Comparison of ENCODE assay signal across 22 mouse cellular contexts in genomic region chr9:6891331-6891730, GRCm38 (mm10).
DNase-seq lines count a peak whose midpoint lies in the region; ATAC-seq and TF ChIP-seq lines count a peak whose summit lies in the region.
"Had no signal": no experiment of that assay in that cellular context is flagged by ENCODE, and none has a peak within 500 bp of the region (broad histone marks: within the 10 kb centered on the region; RNA-seq: fewer than 3 reads in every experiment).

No protein-coding gene starts in this region.

- no peaks in the 10 kb centered on the region for H3K27me3 ChIP-seq in kidney, adult 2 months (replicated peaks; ENCODE audit: control insufficient read depth, insufficient read depth, low read length)
- no peaks in the 10 kb centered on the region for H3K27me3 ChIP-seq in liver, adult 2 months (ENCODE audit: control insufficient read depth, insufficient read depth, low read length)
- no peaks in the 10 kb centered on the region for H3K27me3 ChIP-seq in liver, embryonic 12.5 days (replicated peaks)
- H3K27me3 ChIP-seq in liver, postnatal 0 days (ENCODE audit: insufficient read depth, low read length), result no peaks in the 10 kb centered on the region
- no peaks in the 10 kb centered on the region for H3K27me3 ChIP-seq in liver, embryonic 11.5 days (replicated peaks; ENCODE audit: control insufficient read depth, insufficient read depth, low read length)
- H3K27me3 ChIP-seq: embryonic facial prominence, embryonic 13.5 days; embryonic facial prominence, embryonic 15.5 days; forebrain, embryonic 12.5 days had no signal

- TF ChIP-seq POLR2A in kidney, adult 2 months (IDR thresholded peaks at IDR 0.05; ENCODE audit: low read depth, low read length), result no peak
- no peak for TF ChIP-seq POLR2A in liver, adult 2 months (IDR thresholded peaks at IDR 0.05; ENCODE audit: extremely low read depth, insufficient read depth, low read length)

- H3K36me3 ChIP-seq in kidney, adult 2 months (ENCODE audit: control insufficient read depth, insufficient read depth, low read length), result no peaks in the 10 kb centered on the region
- H3K36me3 ChIP-seq in liver, adult 2 months (ENCODE audit: control insufficient read depth, insufficient read depth, low read length), result no peaks in the 10 kb centered on the region
- no peaks in the 10 kb centered on the region for H3K36me3 ChIP-seq in liver, embryonic 12.5 days
- H3K36me3 ChIP-seq in liver, postnatal 0 days (replicated peaks; ENCODE audit: insufficient read depth, low read length), result no peaks in the 10 kb centered on the region
- no peaks in the 10 kb centered on the region for H3K36me3 ChIP-seq in liver, embryonic 11.5 days (ENCODE audit: control insufficient read depth, insufficient read depth, low read length)
- H3K36me3 ChIP-seq: embryonic facial prominence, embryonic 13.5 days; embryonic facial prominence, embryonic 15.5 days; forebrain, embryonic 10.5 days; forebrain, embryonic 12.5 days had no signal

- H3K4me1 ChIP-seq in kidney, adult 2 months (ENCODE audit: control insufficient read depth, insufficient read depth, low read length), result no peaks in the 10 kb centered on the region
- H3K4me1 ChIP-seq in liver, adult 2 months (ENCODE audit: control insufficient read depth, insufficient read depth, low read length), result peaks cover 4% of the 10 kb centered on the region; the same call in 1 of the 2 replicates
- no peaks in the 10 kb centered on the region for H3K4me1 ChIP-seq in liver, embryonic 12.5 days
- no peaks in the 10 kb centered on the region for H3K4me1 ChIP-seq in liver, postnatal 0 days (ENCODE audit: insufficient read depth)
- H3K4me1 ChIP-seq in liver, embryonic 11.5 days (replicated peaks; ENCODE audit: control insufficient read depth, insufficient read depth, low read length), result no peaks in the 10 kb centered on the region
- H3K4me1 ChIP-seq: embryonic facial prominence, embryonic 13.5 days; embryonic facial prominence, embryonic 15.5 days; forebrain, embryonic 10.5 days; forebrain, embryonic 12.5 days had no signal

- H3K9me3 ChIP-seq in liver, embryonic 12.5 days (replicated peaks), result no peaks in the 10 kb centered on the region
- H3K9me3 ChIP-seq in liver, postnatal 0 days (ENCODE audit: low read length), result no peaks in the 10 kb centered on the region
- no peaks in the 10 kb centered on the region for H3K9me3 ChIP-seq in liver, embryonic 11.5 days (ENCODE audit: control insufficient read depth, low read length)
- H3K9me3 ChIP-seq: embryonic facial prominence, embryonic 13.5 days; embryonic facial prominence, embryonic 15.5 days; forebrain, embryonic 10.5 days; forebrain, embryonic 12.5 days had no signal

- H3K27ac ChIP-seq in kidney, adult 2 months (ENCODE audit: insufficient read depth, low read depth, low read length), result no peak overlapping the region
- no peak overlapping the region for H3K27ac ChIP-seq in liver, adult 2 months (replicated peaks; ENCODE audit: insufficient read depth, low read depth, low read length)
- no peak overlapping the region for H3K27ac ChIP-seq in liver, embryonic 12.5 days
- H3K27ac ChIP-seq in liver, postnatal 0 days (ENCODE audit: low read depth), result no peak overlapping the region
- H3K27ac ChIP-seq in liver, embryonic 11.5 days (ENCODE audit: low read depth, low read length), result no peak overlapping the region
- H3K27ac ChIP-seq: embryonic facial prominence, embryonic 13.5 days; embryonic facial prominence, embryonic 15.5 days; forebrain, embryonic 10.5 days; forebrain, embryonic 12.5 days had no signal

- TF ChIP-seq EP300 in liver, postnatal 0 days (IDR thresholded peaks at IDR 0.05; ENCODE audit: low read depth), result no peak

- H3K9ac ChIP-seq in liver, adult 2 months (ENCODE audit: low read depth, low read length), result no peak overlapping the region
- no peak overlapping the region for H3K9ac ChIP-seq in liver, embryonic 12.5 days
- no peak overlapping the region for H3K9ac ChIP-seq in liver, postnatal 0 days (replicated peaks)
- no peak overlapping the region for H3K9ac ChIP-seq in liver, embryonic 11.5 days (ENCODE audit: low read depth, low read length)
- H3K9ac ChIP-seq: embryonic facial prominence, embryonic 13.5 days; embryonic facial prominence, embryonic 15.5 days; forebrain, embryonic 12.5 days had no signal

- no peak for ATAC-seq in liver, embryonic 12.5 days
- ATAC-seq in liver, postnatal 0 days, result peak; percentile 67
- ATAC-seq in liver, embryonic 11.5 days (replicated peaks; ENCODE audit: low FRiP score), result no peak
- ATAC-seq: forebrain, embryonic 14.5 days had no signal

- no peaks in the 10 kb centered on the region for H3K79me2 ChIP-seq in liver, adult 2 months (ENCODE audit: control insufficient read depth, insufficient read depth, low read length)

- no peak for TF ChIP-seq CTCF in kidney, adult 2 months (conservative IDR thresholded peaks at IDR 0.05; ENCODE audit: insufficient read depth, insufficient read length, low read depth, low read length)
- TF ChIP-seq CTCF in liver, adult 2 months (IDR thresholded peaks at IDR 0.05; ENCODE audit: low read depth, low read length), result no peak
- no peak for TF ChIP-seq CTCF in liver, postnatal 0 days (IDR thresholded peaks at IDR 0.05; ENCODE audit: low read depth)

- no peak overlapping the region for H3K4me3 ChIP-seq in kidney, adult 2 months (ENCODE audit: insufficient read depth, low read depth, low read length)
- H3K4me3 ChIP-seq in liver, adult 2 months (ENCODE audit: insufficient read depth, low read depth, low read length), result no peak overlapping the region
- H3K4me3 ChIP-seq in liver, embryonic 12.5 days, result no peak overlapping the region
- H3K4me3 ChIP-seq in liver, postnatal 0 days (ENCODE audit: low read depth, low read length), result no peak overlapping the region
- no peak overlapping the region for H3K4me3 ChIP-seq in liver, embryonic 11.5 days (ENCODE audit: low read depth, low read length)
- H3K4me3 ChIP-seq: embryonic facial prominence, embryonic 13.5 days; embryonic facial prominence, embryonic 15.5 days; erythroblast, embryonic 14.5 days; forebrain, embryonic 10.5 days; forebrain, embryonic 12.5 days had no signal

- peak; percentile 27 for DNase-seq in kidney, adult 2 months
- no peak for DNase-seq in kidney, postnatal 36 days
- peak; percentile 69 for DNase-seq in liver, adult 2 months (ENCODE audit: extremely low read depth, low read depth, low spot score)
- DNase-seq in liver, postnatal 0 days, result no peak
- no peak for DNase-seq in liver, embryonic 11.5 days (ENCODE audit: low spot score)
- DNase-seq: adrenal gland, adult 2 months; adrenal gland, postnatal 10 days; adrenal gland, postnatal 25 days; cerebellum, adult 11 months; cerebellum, adult 18-20 months; cerebellum, adult 8-10 months; cerebellum, adult 9-11 months; cerebellum, postnatal 14 days; cerebellum, postnatal 36 days; embryo, embryonic 11 days had no signal

- H3K4me2 ChIP-seq in liver, embryonic 12.5 days, result no peak overlapping the region
- H3K4me2 ChIP-seq in liver, postnatal 0 days (ENCODE audit: low read depth, low read length), result no peak overlapping the region
- no peak overlapping the region for H3K4me2 ChIP-seq in liver, embryonic 11.5 days
- H3K4me2 ChIP-seq: embryonic facial prominence, embryonic 13.5 days; embryonic facial prominence, embryonic 15.5 days; forebrain, embryonic 12.5 days had no signal

Comparison
In these comparisons a context has a peak if more than half of its experiments do, and no peak if none do; other contexts are left out.
1. DNase-seq: peak in kidney, adult 2 months (single experiment) and liver, adult 2 months (single experiment); none in kidney, postnatal 36 days (0 of 2), liver, postnatal 0 days (single experiment) and liver, embryonic 11.5 days (single experiment).